ENCODE assay signal across 9 mouse cellular contexts in the genomic region with DNA sequence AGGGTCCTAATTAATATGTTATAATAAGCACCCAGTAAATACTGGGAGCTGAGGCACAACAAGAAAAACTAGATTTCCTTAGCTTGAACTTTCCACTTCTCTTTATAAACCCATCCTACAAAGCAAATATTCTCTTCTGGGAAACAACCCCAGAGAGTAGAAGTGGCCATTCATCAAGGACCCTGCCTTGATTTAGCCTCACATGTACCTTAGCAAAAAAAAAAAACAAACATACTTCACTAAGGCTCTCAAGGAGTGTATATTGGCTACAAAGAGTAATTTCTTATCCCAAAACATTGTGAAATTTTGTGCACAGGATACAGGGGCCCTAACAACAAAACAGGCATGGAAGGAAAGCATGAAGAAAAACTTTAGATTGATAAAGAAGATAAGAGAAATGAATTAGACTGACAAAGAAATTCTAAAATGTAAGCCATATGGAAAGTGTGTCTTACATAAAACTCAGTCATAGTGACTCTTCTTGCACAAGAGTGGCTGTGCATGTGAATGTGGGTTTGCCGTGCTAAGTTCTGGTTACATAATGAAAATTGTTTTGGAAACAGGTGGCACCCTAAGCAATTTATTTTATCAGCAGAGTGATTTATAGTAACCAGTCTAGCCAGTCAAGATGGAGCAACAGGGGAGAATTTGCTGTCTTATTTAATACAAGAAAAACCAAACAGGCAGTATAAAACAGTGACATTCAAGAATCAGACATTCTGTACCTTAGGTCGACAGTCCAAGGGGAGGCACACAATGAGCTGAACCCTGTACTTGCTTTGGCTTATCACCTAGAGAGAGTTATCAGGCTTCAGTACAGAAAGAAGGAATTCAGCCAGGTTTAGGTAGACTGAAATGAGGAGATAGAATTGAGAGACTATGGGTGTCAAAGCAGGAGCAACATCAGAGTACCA. TPM values are rescaled to one million over a fixed set of nuclear protein-coding genes. Genes with fewer than 3 reads are reported as not detected.
A peak's percentile ranks its signal among the peaks of the same experiment; 100 is the strongest.
DNase-seq lines count a peak whose midpoint lies in the region; ATAC-seq and TF ChIP-seq lines count a peak whose summit lies in the region.
"Had no signal": no experiment of that assay in that cellular context is flagged by ENCODE, and none has a peak within 500 bp of the region (broad histone marks: within the 10 kb centered on the region; RNA-seq: fewer than 3 reads in every experiment).

No protein-coding gene starts in this region.

- H3K9me3 ChIP-seq in G1E (replicated peaks) = no peaks in the 10 kb centered on the region
- H3K9me3 ChIP-seq in hindbrain, embryonic 10.5 days = no peaks in the 10 kb centered on the region

- peak overlapping the region; percentile 100; the same call in 1 of the 2 replicates for H3K4me3 ChIP-seq in G1E (ENCODE audit: low read depth, low read length)
- H3K4me3 ChIP-seq in hindbrain, embryonic 10.5 days = peak overlapping the region; percentile 96

- peaks cover 7% of the 10 kb centered on the region for H3K27me3 ChIP-seq in G1E (ENCODE audit: insufficient read depth, low read length)
- no peaks in the 10 kb centered on the region for H3K27me3 ChIP-seq in hindbrain, embryonic 10.5 days (ENCODE audit: insufficient read depth, poor library complexity, severe bottlenecking)

- H3K36me3 ChIP-seq in G1E (replicated peaks) = peaks cover 18% of the 10 kb centered on the region
- peaks cover 6% of the 10 kb centered on the region for H3K36me3 ChIP-seq in hindbrain, embryonic 10.5 days

- peaks cover 21% of the 10 kb centered on the region for H3K4me1 ChIP-seq in G1E (ENCODE audit: insufficient read depth, low read depth, low read length)
- peaks cover 24% of the 10 kb centered on the region for H3K4me1 ChIP-seq in hindbrain, embryonic 10.5 days (replicated peaks)

- ATAC-seq in G1E (ENCODE audit: extremely low read depth, insufficient number of reproducible peaks, low FRiP score, poor library complexity, severe bottlenecking) = no peak

- TF ChIP-seq CTCF in G1E (IDR thresholded peaks at IDR 0.05; ENCODE audit: low read depth, low read length) = no peak

- 77% methylated on average over 2 of the region's 2 CpGs for WGBS in hindbrain, embryonic 10.5 days

- H3K27ac ChIP-seq in hindbrain, embryonic 10.5 days = peak overlapping the region; percentile 94

- peak; percentile 73 for DNase-seq in heart, adult 11 months
- no peak for DNase-seq in heart, postnatal 4 days
- no peak for DNase-seq in G1E (ENCODE audit: low spot score)
- DNase-seq in hindbrain, embryonic 10.5 days (ENCODE audit: low spot score) = no peak
- peak; percentile 37 for DNase-seq in lung, postnatal 36 days
- no peak for DNase-seq in B cell, adult 2 months
- DNase-seq in adrenal gland, adult 8-10 months = no peak
- no peak for DNase-seq in cerebellum, postnatal 4 days (ENCODE audit: low spot score in 2 of 2)
- DNase-seq: thymus, adult 2 months had no signal

RNA-seq across cellular contexts. Expression of a gene that starts 26.6 kb away (rescaled TPM):
- 10 to 100 TPM; 61.4 to 62.7 TPM for total RNA-seq in heart, postnatal 4 days (2021)
- total RNA-seq in G1E (2014; fragmentation: Nextera tagmentation) (24.8 and 26.1 TPM in 2 replicates), G1E (2017) (25.0 and 26.7 TPM in 2 replicates)
- polyA plus RNA-seq in G1E (2012) = 6.8 and 10.3 TPM in 2 replicates
- polyA plus RNA-seq in hindbrain, embryonic 10.5 days (2016; fragmentation: Nextera tagmentation; extraction: Ambion mirVana) = 20.1 and 20.5 TPM in 2 replicates
- 100 to 1,000 TPM in 3 of 4 experiments, 10 to 100 TPM in 1; 77.4 to 450 (median 220) TPM for total RNA-seq in adrenal gland, adult 8-10 months (2022)

Comparison
In these comparisons a context has a peak if more than half of its experiments do, and no peak if none do; other contexts are left out.
1. DNase-seq: peak in heart, adult 11 months (single experiment) and lung, postnatal 36 days (single experiment); none in heart, postnatal 4 days (single experiment), G1E (single experiment), hindbrain, embryonic 10.5 days (single experiment), B cell, adult 2 months (0 of 2), adrenal gland, adult 8-10 months (single experiment) and cerebellum, postnatal 4 days (0 of 2).